Mouse (Mus musculus) erythroblast, adult 5-6 weeks (primary cell): ENCODE results near the gene Ubl5. TPM values are rescaled to one million over a fixed set of nuclear protein-coding genes. Genes with fewer than 3 reads are reported as not detected.
A peak's percentile ranks its signal among the peaks of the same experiment; 100 is the strongest.
"Not testable (repeated sequence)": the region's sequence is repeated elsewhere in the genome, so short reads cannot be mapped to it uniquely, and the experiment has no call there.

ENCODE experiments used
- ATAC-seq: replicated peaks from 2 replicates; pipeline ENCODE4 v1.8.0; 2016; ENCODE audit warnings: moderate number of reproducible peaks, mild to moderate bottlenecking, moderate TSS enrichment, inconsistent platforms; ENCODE audit not compliant: poor library complexity, low FRiP score, severe bottlenecking
- total RNA-seq, 2 experiments: library from RNA; stranded (forward) in 1 of 2; stranded (reverse) in 1 of 2; fragments of 150-400 nt in 1 of 2; fragments of 200-764, 138-1000 nt in 1 of 2; gene quantifications; 2 replicates each; pipeline versions ENCODE4 v1.2.3 to v1.2.4; 2015 to 2017; ENCODE audit warnings: low replicate concordance in 2 of 2

Ubl5 gene
- 139 and 174 TPM in 2 replicates for total RNA-seq (2015; ENCODE audit: low replicate concordance)
- total RNA-seq (2017; ENCODE audit: low replicate concordance) = 32.8 and 53.8 TPM in 2 replicates

DNA sequence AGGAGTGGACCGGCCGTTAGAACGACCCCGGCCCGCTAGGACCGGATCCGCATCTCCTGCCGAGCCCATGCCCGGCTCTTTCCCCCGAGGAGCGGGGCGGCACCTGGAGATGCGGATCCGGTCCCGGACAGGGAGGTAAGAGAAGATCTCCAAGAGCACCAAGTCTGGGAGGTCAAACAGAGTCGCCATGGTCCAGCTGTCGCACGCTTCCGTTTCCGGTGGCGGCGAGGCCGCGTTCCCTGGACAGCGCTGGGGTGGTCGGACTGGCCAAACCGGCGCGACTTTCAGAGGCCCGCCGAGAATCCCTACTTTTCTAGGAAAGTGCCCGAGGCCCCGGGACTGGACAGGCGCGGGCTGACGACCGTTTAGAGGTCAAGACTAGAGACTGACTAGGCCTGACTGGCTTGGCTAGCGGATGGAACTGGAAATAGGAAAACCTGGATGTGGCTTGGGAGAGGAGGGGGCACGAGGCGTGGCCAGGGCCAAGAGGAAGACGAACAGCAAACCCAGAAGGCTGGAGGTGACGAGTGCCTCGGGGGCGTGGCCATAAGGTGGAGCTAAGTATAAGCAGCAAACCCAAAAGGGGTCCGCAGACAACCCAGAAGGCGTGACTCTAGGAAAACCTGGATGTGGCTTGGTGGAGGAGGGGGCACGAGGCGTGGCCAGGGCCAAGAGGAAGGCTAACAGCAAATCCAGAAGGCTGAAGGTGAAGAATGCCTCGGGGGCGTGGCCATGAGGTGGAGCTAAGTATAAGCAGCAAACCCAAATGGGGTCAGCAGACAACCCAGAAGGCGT lies at the start of gene Ubl5:
Gene Ubl5 (plus strand): TSS at position 778 of the 795 bp plus-strand sequence.
- peak; percentile 58 for ATAC-seq

DNA sequence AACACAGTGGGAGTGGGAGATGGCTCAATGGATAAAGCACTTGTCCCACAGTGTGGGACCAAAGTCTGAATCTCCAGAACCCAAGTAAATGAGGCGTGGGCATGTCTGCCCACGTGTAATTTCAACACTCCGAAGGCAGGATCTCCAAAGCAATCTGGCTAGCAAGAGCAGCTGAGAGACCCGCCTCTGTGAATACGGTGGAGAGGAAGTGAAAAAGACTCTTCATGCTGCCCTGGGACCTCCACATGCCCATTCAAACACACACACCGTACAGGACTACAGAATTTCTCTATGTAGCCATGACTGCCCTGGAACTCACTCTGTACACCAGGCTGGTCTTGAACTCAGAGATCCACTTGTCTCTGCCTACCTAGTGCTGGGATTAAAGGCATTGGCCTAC lies 41.4 kb upstream of the Ubl5 start:
- ATAC-seq = no peak

DNA sequence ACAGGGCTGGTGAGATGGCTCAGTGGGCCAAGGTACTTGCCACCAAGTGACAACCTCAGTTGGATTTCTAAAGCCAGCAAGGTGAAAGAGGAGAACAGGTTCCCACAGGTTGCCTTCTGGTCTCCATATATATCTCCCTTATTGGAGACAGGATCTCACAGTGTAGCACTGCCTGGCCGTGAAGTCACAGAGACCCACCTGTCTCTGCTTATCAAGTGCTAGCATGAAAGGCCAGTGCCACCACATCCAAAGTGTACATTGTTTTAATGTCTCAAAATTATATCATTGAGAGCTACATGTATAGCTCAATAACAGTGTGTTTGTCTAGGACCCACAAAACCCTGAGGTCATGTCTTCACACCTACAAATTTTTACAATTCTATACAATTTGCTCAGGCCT lies 36.4 kb upstream of the Ubl5 start:
- no peak for ATAC-seq

DNA sequence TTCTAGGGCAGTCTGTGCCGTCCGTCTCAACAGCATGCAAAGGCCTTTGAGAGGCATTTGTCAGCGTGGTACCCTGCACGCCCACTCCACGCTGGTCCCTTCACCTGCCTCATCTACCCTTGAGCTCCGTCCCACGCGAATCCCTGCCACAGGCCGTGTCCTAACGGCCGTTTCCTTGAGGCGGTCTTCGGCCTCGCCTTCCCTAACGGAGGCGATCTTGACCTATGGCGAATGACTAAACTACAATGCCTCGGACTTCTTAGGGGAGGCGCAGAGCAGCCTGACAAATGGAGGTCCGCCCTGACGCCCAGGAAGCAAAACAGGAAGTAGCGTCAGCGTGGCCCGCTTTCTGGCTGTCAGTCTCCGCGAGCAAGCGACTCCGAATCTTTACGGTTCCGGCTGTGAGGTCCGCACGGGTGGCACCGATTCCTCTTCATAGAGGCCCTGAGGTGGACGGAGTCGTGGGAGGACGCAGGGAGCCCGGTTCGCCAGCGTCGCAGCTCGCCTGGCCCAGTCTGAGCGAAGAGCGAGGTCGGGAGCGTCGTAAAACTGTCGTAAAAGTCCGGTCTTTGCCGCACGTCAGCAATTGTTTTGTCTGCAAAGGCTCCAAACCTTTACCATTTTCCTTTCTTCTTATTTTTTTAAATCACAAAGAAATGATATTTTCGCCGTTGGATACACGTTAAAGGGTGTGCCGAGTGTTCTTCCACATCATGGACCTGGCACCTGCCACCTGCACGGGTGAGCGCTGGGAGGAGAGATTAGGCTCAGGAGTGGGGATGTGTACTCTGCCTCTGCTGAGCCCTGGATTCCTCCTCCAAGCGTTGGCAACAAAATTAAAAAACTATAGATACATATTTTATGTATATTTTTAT lies 35.3 kb upstream of the Ubl5 start:
- peak; percentile 97 for ATAC-seq

DNA sequence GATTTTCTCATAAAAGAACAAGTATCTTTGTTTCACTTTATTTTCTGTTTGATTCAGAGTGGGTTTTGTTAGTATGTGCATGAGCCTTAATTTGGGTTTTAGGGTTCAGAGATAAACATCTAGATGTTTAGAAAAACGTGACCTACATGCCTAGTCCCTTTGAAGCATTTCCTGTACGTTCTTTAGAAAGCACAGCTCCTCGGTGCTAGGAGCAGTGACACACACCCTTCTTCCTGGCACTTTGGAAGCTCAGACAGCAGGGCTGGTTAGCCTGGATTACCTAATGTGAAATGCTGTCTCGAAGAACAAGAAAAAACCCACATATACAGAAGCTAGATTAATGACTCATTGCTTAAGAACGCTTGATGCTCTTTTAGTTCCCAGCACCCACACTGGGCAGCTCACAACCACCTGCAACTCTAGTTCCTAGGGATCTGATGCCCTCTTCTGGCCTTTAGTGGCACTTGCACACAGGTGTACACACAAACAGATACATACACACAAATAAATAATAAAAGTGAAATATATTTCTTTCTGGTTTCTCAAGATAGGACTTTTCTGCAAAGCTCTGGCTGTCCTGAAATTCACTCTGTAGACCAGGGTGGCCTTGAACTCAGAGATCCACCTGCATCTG lies 32.7 kb upstream of the Ubl5 start:
- ATAC-seq = no peak

DNA sequence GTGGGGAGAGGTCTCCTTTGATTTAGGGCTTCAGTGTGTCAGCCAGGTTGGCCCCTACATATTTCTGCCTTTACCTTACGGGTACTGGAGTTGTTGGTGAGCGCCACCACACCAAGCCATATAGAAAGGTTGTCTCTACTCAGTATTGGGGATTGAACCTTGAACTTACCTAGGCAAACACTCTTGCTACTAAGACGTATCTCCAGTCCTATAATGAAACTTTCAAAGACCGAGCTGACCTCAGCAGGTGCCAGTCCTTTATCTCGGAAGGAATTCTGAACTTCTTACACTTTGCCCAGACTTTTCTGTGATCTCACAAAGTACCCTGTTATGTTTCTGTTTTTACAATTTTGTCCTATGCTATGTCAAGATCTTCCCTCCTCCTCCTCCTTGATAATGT lies 30.7 kb upstream of the Ubl5 start:
- no peak for ATAC-seq

DNA sequence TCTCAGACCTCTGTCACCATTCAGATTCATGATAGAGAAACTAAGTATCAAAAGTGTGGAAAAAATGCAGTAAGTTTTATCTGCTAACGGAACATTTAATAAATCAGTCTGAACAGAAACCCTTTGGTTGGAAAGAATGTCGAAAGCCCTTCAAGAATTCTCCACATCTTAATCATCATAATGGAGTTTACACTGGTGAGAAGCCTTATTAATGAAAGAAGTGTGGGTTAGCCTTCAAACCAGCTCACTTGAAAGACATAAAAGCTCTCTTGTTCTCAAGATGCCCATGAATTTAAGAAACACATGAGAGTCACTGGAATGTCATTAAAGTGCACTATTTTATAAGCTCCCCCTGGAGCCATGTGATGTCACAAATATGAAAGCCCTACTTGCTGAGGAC lies 26.0 kb upstream of the Ubl5 start:
- no peak for ATAC-seq

DNA sequence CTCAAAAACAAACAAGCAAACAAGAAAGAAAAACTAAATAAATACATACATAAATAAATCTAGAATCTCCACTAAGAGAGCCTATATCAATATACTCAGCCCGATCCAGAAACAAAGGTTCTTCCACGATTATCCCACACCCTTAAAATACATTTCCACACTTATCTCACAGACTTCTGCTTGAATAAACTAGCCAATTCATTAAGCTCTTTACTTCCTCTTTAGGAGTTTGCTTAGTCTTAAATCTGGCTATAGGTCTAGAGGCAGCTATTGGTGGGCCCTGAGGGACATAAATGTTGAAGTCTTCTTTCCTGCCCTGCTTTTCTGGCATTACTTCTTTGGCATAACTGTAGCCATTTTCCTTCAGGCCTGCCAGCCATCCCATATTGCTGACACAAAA lies 11.3 kb upstream of the Ubl5 start:
- ATAC-seq = no peak

DNA sequence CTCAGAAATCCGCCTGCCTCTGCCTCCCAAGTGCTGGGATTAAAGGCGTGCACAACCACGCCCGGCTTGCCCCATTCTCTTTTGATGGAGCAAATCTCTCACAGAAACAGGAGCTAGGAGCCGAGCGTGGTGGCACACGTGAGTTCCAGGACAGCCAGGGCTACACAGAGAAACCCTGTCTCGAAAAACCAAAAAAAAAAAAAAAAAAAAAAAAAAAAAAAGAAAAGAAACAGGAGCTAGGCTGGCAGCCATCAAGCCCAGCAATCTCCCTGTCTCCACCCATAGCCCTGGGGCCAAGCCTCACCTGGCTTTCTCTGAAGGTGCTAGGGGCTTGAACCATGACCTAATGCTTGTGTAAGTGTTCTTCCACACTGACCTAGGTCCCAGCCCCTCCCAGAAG lies 7.0 kb upstream of the Ubl5 start:
- not testable (repeated sequence) for ATAC-seq

DNA sequence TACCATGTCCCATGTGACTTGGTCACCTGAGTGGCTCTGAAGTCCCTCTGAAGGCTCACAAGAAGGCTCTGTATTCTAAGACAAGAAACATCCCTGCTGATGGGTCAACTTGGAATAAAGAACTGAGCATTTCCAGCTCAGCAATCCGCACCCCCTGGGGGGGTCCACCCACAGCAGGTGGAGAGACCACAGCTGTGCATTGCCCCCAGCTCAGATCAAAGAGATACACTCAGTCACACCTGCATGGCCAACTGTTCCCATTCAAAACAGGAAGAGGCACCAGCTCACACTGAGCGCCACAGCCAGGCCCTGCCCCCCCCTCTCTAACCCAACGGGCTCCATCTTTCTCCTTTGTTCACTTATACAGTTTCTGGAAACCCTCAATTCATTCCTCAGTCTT lies 6.4 kb upstream of the Ubl5 start:
- ATAC-seq = no peak

DNA sequence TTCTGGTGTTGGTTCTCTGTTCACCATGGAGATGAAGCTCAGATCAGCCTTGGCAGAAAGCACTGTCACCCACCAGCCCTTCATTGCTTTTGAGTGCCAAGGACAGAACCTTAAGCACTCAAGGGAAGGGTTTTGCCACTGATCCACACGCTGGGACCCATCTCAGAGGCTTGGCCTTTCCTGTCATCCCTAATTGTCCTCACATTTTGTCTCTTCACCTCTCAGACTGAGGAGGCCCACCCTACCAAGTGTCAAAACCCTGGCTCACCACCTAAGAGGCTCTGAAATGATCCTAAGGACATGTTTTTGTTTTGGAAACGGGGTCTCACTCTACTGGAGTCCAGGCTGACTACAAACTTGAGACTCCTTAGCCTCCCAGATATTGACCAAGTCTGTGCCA lies 5.9 kb upstream of the Ubl5 start:
- ATAC-seq = no peak

DNA sequence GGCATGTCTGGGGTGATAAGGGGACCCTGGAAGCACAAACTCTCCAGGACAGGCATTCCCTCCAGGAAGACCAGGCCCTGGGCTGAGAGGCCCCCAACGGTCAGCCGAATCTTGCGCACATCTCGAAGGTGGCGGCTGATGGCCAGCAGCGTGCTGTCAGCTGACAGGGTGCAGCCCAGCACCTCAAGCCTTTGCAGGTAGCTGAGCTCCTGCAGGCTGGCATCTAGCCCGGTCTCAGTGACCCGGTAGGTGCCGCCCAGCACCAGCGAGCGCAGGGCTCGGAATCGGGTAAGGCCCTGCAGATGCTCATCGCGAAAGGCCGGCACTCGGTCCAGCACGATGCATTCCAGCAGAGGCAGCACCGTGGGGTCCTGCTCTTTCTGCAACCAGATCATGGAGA lies 4.1 kb upstream of the Ubl5 start:
- no peak for ATAC-seq

DNA sequence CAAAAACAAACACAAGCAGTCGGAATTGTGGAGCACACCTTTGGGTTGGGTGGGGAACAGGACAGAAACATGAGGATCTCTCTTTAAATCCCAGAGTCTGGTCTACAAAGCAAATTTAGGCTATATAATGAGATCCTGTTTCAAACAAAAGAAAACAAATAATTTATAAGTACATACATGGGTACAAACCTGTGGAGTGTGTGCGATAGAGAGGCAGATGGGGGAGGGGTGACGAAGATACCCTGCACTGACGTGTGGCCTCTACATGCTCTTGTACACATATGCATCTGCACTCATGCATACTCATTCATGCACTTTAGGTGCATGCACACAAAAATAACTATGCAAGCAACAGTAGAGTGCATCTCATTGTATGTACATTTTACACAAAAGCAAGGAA lies 3.2 kb upstream of the Ubl5 start:
- ATAC-seq = no peak

DNA sequence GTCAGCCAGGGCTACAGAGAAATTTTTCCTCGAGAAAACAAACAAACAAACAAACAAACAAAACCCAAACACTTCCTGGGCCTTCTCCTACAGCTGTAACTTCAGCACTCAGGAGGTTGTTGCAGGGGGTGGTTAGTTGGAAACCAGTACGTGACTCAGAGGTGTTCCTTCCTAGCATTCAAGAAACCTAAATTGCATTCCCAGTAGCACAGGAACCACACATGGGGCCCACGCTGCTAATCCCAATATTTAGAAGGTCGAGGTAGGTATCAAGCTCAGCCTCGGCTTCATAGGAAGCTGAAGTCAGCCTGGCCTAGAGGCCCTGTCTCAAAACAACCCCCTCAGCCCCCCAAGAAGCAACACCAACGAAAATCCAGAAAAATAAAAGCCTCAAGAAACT lies 1.2 kb upstream of the Ubl5 start:
- no peak for ATAC-seq

DNA sequence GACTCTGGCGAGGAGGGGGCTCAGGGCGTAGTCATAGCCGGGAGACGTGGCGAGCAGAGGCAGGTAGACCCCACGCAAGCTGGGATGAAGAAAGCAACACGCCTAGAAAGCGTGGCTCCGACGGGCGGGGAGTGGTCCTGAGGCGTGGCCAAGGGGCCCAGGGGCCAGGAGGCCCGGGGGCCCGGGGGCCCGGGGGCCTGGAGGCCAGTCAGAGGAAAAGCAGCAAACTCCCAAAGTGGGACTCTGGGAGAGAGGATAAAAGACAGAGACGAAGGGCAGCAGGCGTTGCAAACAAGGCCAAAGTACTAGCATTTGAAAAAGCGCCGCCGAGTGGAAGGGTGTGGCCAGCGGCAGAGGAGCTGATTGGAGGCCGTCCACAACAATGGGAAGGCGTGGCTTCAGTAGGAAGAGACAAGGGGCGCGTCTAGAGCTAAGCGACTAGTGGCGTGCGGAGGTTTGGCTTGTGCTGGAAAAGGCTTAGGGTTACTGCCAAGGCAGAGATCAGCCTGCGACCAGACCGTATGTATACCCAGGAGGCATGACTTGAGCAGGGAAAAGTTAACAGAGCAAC lies 303 bp downstream of the Ubl5 start:
- ATAC-seq = peak; percentile 61

DNA sequence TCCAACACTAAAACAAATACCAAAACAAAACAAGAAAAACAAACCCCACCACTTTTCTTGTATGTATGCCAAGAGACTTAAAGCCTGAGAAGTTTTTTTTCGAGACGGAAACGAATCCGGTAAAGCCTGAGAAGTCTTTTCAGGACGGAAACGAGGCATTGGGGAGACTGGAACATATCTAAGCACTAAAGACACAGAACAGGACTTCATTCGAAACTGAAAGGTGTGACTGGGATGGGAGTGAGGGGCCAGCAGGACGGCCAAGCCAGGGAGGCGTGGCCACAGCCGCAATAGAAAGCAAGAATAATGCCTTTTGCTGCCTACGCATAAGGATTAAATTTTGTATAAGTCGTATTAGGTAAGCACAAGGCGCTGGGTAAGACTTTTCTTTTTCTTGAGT lies 1.1 kb downstream of the Ubl5 start:
- no peak for ATAC-seq

DNA sequence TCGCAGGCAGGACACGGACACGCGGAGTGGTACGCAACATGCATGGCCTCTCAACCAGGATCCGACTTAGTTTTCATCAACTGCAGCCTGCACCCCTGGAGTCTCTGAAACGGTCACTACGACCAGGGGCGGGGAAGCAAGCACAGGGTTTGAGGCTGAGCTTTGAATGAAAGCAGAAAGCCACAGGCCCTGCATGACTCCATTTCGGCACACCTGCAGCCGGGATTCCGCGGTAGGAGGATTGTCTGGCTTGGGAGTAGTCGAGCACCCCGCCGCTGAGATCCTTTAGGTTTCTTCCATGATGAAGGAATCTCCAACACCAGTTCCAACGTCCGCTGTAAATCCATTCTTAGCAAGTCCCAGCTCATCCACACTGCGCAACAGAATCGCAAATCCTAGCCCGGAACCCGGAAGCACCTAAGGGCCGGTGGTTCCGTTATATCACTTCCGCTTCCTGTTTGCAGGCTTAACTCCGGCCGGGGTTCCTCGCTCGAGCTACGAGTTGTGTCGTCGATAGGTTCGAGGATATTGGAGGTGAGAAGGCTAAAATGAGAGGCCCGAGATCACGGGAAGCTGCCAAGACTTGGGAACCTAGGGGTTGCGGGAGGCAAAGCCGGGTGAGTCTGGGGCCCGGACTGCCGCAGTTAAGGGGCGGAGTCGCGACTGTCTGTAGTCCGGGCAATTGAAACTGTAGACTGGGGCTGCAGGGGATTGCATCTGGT lies 1.8 kb downstream of the Ubl5 start, which contains the start of gene Fbxl12:
Gene Fbxl12 (minus strand): TSS at position 408 of the 722 bp plus-strand sequence.
- peak; percentile 86 for ATAC-seq

DNA sequence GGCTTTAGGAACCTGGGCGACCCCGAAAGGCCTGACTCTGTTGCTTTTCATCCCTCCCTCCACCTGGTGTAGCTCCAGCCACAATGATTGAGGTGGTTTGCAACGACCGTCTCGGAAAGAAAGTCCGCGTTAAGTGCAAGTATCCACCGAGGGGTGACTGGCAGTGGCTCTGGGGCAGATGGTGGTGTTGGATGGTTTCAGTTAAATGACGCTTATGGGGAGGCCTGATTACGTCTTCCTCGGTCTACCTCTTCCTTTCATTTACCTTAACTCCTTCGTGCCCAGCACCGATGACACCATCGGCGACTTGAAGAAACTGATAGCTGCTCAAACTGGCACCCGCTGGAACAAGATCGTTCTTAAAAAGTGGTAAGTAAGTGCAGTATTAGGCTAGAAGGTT lies 2.4 kb downstream of the Ubl5 start:
- ATAC-seq = no peak

DNA sequence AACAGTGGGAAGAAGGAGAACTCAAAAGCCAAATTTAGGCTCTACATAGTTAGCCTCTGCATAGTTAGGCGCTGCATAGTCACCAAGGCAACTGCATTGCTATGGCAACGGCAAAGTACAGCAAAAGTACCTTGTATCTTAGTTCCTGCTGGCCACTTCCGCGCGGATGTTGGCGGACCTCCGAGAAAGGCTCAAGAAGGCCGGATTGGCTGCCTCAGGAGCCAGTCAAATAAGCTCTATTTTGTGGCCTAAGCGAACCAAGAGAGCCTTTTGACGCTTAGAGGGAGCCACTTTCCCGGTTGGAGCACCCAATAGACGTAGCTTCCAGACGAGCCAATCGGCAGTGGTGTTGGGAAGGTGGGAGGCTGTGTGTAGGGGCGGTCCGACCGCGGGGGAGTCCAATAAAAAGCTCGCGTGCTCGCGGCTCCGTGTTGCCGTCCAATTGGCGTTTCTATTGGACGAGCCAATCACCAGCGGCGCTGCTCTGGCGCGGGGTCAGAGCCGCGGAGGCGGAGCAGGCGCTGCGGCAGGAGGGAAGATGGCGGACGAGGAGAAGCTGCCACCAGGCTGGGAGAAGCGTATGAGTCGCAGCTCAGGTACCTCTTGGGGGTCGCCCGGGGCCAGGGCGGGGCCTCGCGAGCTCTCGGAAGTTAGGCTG lies 9.1 kb downstream of the Ubl5 start, which contains the start of gene Pin1:
Gene Pin1 (plus strand): TSS at position 494 of the 658 bp plus-strand sequence.
- ATAC-seq = peak; percentile 95
